Mouse (Mus musculus) spleen, adult 2 months (tissue): ENCODE results near the gene Ptgds. TPM values are rescaled to one million over a fixed set of nuclear protein-coding genes. Genes with fewer than 3 reads are reported as not detected.
A peak's percentile ranks its signal among the peaks of the same experiment; 100 is the strongest.

Experiments used
- DNase-seq, 2 experiments: peaks; one replicate each; pipeline versions ENCODE4 v3.0.0 to v3.0.0-alpha.2; 2012 to 2021; ENCODE audit warnings: low spot score in 2 of 2, low read depth in 1 of 2
- H3K27ac ChIP-seq: fragments of 200-500 bp; 2 replicates; pipeline ENCODE4 v1.5.1; 2012; ENCODE audit warnings: low read length, inconsistent platforms; ENCODE audit not compliant: insufficient read depth
- H3K27me3 ChIP-seq: fragments of 200-500 bp; 2 replicates; pipeline ENCODE4 v1.6.1; 2012; ENCODE audit warnings: mild to moderate bottlenecking, moderate library complexity, low read length, inconsistent platforms; ENCODE audit not compliant: control insufficient read depth, insufficient read depth
- H3K36me3 ChIP-seq: fragments of 200-500 bp; 2 replicates; pipeline ENCODE4 v1.6.1; 2012; ENCODE audit warnings: mild to moderate bottlenecking, low read length, inconsistent platforms; ENCODE audit not compliant: control insufficient read depth, insufficient read depth
- H3K4me1 ChIP-seq: fragments of 200-500 bp; 2 replicates; pipeline ENCODE4 v1.6.1; 2011; ENCODE audit warnings: inconsistent platforms; ENCODE audit not compliant: control insufficient read depth, insufficient read depth, insufficient read length
- H3K4me3 ChIP-seq: fragments of 200-500 bp; 2 replicates; pipeline ENCODE4 v1.5.1; 2011; ENCODE audit warnings: mild to moderate bottlenecking, inconsistent platforms; ENCODE audit not compliant: insufficient read depth, insufficient read length; ENCODE audit errors: extremely low read depth
- CTCF ChIP-seq: fragments of 200-500 bp; IDR thresholded peaks from 2 replicates; pipeline ENCODE4 v1.5.1; 2011; ENCODE audit warnings: mild to moderate bottlenecking, inconsistent platforms; ENCODE audit not compliant: insufficient read depth, insufficient read length, insufficient replicate concordance; ENCODE audit errors: extremely low read depth
- POLR2A ChIP-seq: fragments of 200-500 bp; IDR thresholded peaks from 2 replicates; pipeline ENCODE4 v1.6.1; 2011; ENCODE audit warnings: low read depth, low read length, inconsistent platforms
- WGBS: fragments of 180-500 bp; shearing (Covaris S2); methylation state at CpG from one replicate; pipeline ENCODE4 v1.1.7; 2018; 5-methylcytosine and 5-hydroxymethylcytosine counted together
- polyA plus RNA-seq: library from polyadenylated mRNA; depleted of rRNA; stranded (reverse); fragments of >200 nt; gene quantifications from 2 replicates; pipeline ENCODE4 v1.2.3, GENCODE M21; 2012

Ptgds gene
- polyA plus RNA-seq, 1 experiment, result 7.8 TPM

DNA sequence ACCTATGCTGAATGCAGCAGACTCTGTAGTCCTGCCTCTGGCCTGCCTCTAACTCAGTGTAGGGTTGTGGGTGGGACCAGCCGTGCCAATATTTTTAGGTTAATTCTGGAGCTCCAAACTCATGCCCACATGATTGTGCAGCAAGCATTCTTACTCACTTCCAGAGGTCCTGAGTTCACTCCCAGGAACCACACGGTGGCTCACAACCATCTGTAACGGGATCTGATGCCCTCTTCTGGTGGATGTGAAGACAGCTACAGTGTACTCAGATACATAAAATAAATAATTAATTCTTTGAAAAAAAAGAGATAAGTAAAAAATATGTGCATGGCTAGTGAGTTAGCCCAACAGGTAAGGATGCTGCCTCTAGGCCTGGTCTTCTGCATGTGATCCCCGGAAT, 26.6 kb upstream of the Ptgds start:
- no peaks in the 10 kb centered on the region for H3K36me3 ChIP-seq
- peaks cover 8% of the 10 kb centered on the region; the same call in 1 of the 2 replicates for H3K4me1 ChIP-seq
- H3K27ac ChIP-seq, result no peak overlapping the region
- DNase-seq, result no peak
- no peak overlapping the region for H3K4me3 ChIP-seq
- 52% methylated on average over 4 of the region's 4 CpGs for WGBS
- peak; percentile 10; the same call in 1 of the 2 replicates for TF ChIP-seq CTCF
- no peak for TF ChIP-seq POLR2A
- no peaks in the 10 kb centered on the region for H3K27me3 ChIP-seq

DNA sequence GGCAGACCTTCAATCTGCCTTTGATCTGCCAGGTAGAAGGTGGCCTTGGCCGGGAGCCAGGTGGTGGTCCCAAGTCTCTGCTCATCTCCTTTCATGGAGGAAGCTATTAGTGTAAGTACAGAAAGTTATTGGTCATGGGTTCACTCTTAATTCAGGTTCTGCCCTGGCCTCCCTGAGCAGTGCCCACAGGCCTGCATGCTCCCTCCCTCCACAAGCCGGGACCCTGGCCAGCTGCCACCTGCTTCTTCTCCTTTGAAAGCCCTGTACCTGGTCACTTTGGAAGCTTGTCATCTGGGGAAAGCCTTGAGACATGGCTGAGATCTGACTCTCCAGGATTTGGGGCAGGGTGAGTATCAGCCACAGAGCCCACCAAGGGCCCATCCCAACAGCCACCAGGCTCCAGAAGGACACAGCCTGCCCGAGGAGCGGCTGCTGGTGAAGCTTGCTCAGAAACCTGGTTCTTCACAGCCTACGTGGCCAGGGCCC, 23.7 kb upstream of the Ptgds start, which contains the start of gene Lcn12:
Gene Lcn12, minus strand, starts transcription at position 436 of the 486 bp plus-strand sequence.
- Histone ChIP-seq H3K27me3 (no peaks in the 10 kb centered on the region), H3K4me3 (no peak within 1 kb of the TSS), H3K4me1 (peaks cover 2% of the 10 kb centered on the region; the same call in 1 of the 2 replicates), H3K36me3 (no peaks in the 10 kb centered on the region), H3K27ac (no peak within 1 kb of the TSS)
- 87% methylated on average over 5 of the region's 5 CpGs for WGBS
- no peak for TF ChIP-seq CTCF
- no peak for TF ChIP-seq POLR2A
- no peak for DNase-seq

DNA sequence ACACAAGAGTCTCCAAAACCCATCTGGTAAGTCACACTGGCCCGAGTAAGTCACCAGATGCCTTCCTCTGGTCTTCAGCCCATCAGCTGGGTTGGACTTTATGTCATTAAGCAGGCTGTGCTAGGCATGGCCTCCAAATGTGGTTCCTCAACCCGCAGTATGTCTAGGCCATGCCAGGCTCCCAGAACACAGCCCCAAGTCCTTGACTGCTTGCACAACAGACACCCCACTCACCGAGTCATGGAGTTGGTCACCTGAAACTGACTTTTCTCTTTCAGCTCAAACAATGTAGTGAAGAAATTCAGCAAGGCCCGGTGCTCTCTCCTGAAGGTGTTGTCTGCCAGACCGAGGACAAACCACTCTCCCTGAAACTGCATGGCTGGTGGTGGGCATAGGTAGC, 23.1 kb upstream of the Ptgds start:
- TF ChIP-seq CTCF, result no peak
- no peak for TF ChIP-seq POLR2A
- no peak for DNase-seq
- Histone ChIP-seq H3K27me3 (no peaks in the 10 kb centered on the region), H3K36me3 (no peaks in the 10 kb centered on the region), H3K27ac (no peak overlapping the region), H3K4me3 (no peak overlapping the region), H3K4me1 (peaks cover 2% of the 10 kb centered on the region; the same call in 1 of the 2 replicates)
- WGBS, result 90% methylated on average over 5 of the region's 5 CpGs

DNA sequence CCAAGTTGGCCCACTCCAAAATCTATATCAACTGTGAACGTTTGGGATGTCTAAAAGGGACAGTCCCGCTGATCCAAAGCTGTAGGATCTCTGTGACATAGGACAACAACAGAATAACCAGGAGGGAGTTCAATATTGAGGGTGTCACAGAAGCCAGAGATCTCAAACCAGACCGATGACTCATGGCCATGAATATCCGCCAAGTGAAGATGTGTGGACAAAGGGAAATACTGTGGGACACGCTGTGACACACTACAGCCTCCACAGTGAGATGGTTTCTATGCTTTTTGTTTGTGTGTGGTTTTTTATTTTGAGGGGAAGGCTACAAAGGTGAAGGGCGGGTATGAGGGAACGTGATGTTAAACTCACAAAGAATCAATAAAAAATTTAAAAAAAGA, 18.8 kb upstream of the Ptgds start:
- no peaks in the 10 kb centered on the region for H3K27me3 ChIP-seq
- no peak for DNase-seq
- H3K4me1 ChIP-seq, result no peaks in the 10 kb centered on the region
- no peaks in the 10 kb centered on the region for H3K36me3 ChIP-seq
- TF ChIP-seq POLR2A (no peak), CTCF (no peak)
- 88% methylated on average over 7 of the region's 7 CpGs for WGBS
- no peak overlapping the region for H3K4me3 ChIP-seq
- no peak overlapping the region for H3K27ac ChIP-seq

DNA sequence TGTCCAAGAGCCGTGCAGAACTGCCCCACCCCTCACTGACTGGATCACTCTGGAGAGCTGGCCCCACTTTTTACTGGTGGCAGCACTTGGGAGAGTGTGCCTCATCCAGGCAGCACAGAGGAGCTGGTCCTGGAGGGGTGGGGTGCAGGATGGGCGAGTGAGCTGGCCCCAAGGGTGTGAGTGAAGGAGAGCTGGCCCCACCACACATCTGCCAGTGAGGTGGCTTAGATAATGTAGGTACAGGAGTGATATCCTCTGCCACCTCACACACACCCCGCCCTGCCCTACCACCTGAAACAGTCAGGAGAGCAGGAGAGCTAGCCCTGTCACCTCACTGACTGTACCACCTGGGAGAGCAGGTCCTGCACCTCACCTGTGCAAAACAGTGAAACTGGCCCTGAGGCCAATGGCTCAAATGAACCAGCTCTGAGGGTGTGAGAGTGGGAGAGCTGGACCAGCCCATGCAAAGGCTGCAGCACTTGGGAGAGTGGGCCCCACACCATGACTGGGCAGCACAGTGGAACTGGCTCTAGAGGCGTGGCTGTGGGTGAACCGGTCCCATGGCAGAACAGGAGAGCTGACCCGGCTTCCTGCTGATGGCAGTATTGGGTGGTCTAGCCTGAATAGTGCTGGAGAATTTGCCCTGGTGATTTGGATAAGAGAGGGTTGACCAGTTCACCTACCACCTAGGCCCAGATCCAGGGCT, 18.3 kb upstream of the Ptgds start:
- TF ChIP-seq CTCF (no peak), POLR2A (no peak)
- Histone ChIP-seq H3K27ac (no peak overlapping the region), H3K36me3 (no peaks in the 10 kb centered on the region), H3K4me3 (no peak overlapping the region), H3K4me1 (no peaks in the 10 kb centered on the region), H3K27me3 (no peaks in the 10 kb centered on the region)
- no peak for DNase-seq
- WGBS, result 75% methylated on average over 6 of the region's 6 CpGs

DNA sequence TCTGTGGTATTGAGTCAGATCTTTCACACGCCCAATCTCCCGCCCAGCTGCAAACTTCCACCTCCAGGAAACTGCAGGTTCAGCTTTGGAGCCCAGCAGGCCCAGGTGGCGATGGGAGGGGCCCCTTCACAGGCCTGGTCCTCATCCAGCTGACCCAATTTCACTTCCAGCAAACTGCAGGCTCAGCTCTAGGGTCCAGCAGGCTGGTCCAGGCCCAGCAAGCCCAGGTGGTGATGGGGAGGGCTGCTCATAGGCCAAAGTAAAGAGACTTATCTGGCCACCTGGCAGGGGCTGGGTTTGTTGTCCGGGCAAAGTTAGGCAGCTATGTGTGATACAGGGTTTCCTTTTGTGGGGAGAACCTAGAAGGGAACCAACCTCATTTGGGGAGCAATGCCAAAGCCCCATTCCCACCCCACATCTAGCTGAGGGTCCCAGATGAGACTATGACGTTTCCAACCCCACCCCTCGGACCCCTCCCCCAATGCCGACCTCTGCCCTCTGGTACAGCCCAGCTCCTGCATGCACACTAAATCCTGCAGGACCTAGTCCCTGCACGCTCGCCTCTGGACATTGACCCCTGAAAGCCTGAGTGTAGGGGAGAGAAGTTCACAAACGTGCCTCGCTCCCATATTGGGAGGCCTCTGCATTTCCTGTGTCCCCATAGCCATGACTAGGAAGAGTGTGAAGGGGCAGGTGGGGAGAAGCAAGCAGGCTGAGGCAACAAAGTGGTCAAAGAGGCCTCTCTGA, 15.2 kb upstream of the Ptgds start:
- Histone ChIP-seq H3K27ac (no peak overlapping the region), H3K36me3 (no peaks in the 10 kb centered on the region), H3K4me3 (no peak overlapping the region), H3K4me1 (no peaks in the 10 kb centered on the region), H3K27me3 (no peaks in the 10 kb centered on the region)
- no peak for TF ChIP-seq CTCF
- no peak for TF ChIP-seq POLR2A
- no peak for DNase-seq
- 82% methylated on average over 11 of the region's 11 CpGs for WGBS
